Mouse (Mus musculus): ENCODE measurements around the gene Smurf1.

The Smurf1 gene

DNA sequence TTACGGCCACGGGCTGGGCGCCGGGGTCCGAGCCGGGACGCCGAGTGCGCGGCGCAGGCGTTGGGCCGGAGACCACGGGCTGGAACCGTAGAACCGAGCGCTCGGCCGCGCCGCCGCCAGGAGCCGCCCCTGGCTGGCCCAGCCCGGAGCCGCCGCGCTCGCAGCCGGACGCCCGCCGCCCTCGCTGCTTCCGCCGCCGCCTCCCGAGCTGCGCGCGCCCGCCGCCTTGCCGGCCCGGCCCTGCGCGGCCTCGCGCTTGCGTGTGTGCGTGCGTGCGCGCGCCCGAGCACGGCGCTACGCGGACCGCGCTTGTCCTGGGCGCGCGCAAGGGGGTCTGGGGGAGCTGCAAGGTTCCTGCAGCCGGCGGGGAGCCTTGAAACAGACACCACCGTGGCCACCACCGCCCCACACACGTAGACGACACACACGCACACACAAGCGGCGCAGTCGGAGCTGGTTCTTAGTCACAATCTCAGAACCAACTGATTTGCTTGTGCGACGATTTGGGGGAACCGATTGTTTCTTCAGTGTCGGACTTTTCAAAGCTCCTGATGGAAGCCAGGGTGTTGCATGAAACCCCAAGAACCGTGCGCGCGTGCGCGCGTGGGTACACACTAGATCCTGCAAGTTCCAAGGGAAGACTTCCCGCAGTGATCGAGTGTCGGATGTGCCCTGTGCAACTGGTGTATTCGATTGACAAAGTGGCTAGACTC is at the start of gene Smurf1:
Gene Smurf1 (minus strand): TSS at position 209 of the 713 bp plus-strand sequence.
- DNase-seq (ENCODE audit: low spot score), result peak; percentile 94

DNA sequence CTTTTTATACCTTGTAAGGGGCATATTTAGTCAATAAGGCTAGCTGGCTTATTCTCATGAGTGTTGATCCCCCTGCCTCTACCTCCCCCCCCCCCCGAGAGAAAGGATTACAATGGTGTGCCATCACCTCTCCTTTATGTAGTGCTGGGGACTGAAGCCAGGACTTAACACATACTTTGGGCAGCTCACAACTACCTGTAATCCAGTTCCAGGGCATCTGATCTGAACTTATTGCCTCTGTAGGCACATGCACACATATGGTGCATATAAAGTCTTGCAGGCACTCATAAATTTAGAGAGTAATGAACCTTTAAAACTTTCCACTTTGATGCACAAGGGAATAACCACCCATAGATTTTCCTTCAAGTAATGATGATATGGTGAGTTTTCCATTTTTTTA is 48.6 kb upstream of the Smurf1 start:
- DNase-seq (ENCODE audit: low spot score), result no peak

DNA sequence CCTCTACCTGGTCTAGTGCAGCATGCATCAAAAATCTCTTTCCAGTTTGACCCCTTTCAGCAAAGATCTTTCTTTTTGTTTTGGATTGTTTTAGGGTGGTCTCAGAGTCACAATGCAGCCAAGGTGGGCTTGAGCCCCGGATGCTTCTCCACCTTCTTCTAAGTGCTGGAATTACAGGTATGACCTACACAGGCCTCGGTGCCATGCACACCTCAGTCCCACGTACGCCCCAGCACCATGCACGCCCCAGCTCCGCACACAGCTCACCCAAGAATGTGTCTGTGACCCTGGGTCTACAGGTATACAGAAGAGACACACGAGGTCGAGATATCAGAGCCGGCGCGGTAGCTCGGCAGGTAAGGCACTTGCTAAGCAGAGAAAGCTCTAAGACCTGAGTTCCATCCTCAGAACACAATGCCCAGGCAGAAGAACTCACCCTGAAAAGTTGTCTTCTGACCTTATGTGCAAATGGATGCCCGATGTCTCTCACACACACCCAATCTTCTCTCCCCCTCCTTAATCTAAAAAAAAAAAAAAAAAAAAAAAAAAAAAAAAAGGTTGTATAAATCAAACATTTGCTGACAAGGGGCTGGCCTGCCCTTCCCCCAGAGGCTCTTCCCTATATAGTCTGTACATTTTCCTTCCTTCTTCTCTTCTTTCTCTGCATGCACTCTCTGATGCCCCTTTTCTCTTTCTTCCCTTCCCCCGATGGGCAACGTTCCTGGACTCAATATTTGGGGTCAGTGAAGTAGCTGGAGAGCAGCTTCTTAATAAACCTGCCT is 43.4 kb upstream of the Smurf1 start:
- DNase-seq (ENCODE audit: low spot score), result no peak

DNA sequence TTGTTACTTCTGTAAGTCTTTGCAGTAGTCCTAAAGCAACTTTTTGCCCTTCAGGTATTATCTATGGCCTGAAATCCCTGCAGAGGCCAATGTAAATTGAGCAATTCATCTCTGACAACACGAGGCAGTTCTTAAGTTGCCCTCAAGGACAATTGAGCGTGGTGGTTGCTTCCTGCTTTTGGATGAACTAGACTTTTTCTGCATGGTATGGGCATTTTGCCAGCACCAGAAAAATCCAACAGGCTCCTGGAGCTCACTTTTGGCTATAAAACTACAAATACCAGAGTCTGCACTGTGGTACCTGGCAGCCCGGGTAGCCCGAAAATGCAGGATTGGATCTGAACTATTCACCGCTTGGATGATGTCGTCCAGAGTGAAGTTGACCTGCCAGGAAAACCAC is 39.9 kb upstream of the Smurf1 start:
- DNase-seq (ENCODE audit: low spot score), result no peak

DNA sequence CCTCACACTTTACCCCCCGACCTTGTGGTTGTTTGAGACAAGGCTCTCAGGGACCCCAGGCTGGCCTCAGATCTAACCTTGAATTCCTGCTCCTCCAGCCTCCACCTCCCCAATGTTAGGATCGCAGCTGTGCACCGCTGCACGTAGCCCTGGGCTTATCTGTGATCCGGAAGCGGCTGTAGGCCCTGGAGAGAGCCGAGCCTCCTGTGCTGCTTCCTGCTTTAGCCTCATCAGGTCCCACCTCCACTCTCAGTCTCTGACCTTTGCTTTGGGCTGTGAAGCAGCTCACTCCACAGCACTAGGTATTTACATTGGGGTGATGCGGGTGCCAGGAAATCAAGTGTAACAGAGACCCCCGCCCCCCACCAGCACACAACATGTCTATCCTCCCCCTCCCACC is 38.8 kb upstream of the Smurf1 start:
- no peak for DNase-seq (ENCODE audit: low spot score)

DNA sequence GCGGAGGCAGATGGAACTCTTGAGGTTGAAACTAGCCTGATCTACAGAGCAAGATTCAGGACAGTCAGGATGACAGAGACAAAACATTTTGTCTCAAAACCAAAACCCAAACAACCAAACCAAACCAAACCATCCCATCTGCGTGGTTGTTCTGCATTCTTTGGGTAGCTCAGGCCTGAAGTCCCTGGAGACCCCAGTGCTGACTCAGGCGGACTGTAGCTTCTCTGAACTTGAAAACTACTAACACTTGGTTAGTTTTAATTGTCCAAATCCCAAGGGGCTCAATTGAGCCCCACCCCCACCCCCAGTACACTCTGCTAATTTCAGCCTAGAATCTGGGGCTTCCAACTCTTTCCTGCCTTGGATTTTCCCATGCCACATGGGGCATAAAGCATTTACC is 37.7 kb upstream of the Smurf1 start:
- no peak for DNase-seq (ENCODE audit: low spot score)

DNA sequence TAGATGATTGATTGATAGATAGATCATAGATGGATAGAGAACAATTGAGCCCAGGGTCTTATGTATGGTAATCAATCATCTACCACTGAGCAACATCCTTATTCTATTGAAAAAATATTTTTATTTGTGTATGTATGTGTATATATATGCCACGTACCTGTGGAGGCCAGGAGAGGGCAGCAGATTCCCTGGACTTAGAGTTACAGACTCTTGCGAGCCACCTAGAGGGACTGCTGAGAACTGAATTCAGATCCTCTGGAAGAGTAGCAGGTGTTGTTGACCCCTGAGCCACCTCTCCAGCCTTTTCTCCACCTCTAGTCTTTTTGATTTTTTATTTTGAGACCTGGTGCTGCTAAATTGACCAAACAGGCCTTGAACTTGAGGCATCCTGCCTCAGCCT is 32.8 kb upstream of the Smurf1 start:
- peak; percentile 52 for DNase-seq (ENCODE audit: low spot score)

DNA sequence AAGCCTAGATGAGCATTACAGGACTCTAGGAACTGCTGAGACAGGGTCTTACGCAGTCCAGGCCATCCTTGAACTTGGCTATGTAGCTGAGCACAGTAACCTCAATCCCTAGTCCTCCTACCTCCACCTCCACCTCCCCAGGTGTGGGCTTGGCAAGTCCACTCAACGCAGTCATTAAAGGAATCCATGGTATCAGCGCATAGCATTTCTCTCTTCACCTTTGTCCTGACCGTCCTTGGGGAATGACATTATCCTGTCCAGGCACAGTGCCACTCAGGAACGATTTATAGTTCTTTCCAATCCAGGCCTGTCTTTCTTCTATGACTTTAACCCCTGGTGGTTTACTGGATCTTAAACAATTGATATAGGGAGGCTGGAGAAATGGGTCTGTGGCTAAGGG is 24.8 kb upstream of the Smurf1 start:
- no peak for DNase-seq (ENCODE audit: low spot score)

- DNase-seq (ENCODE audit: low spot score), result no peak
Measured at GRCm38 (mm10) chr5:144990051-144990450, 24.4 kb upstream of the Smurf1 start.

- peak; percentile 40 for DNase-seq (ENCODE audit: low spot score)
Measured at GRCm38 (mm10) chr5:144989061-144989405, 23.4 kb upstream of the Smurf1 start.

DNA sequence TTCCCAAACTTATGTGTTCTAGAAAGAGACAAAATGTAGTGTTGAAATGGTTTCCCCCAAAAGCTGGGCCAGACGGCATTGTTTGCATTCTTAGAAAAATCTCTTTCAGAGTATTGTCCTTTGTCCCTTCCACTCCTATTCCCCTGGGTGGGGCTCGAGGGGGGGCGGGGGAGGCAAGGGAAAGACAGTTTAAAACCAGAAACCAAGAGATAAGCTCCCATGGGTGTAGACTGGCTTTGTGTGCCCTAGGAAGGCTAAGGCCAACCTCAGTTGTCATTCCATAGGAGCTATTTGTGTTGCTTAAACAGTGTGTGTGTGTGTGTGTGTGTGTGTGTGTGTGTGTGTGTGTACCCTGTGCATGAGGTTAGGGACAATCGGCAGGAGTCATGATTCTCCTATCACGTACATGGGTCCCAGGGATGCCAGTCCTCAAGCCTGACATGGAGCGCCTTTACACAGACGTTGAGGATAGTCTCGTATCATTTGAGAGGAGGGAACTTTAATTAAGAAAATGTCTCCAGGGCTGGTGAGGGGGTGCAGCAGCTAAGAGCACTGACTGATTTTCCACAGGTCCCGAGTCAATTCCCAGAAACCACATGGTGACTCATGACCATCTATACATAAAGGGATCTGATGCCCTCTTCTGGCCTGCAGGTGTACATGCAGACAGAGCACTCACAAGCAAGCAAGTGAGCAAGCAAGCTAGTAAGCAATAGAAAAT is 22.9 kb upstream of the Smurf1 start:
- DNase-seq (ENCODE audit: low spot score), result peak; percentile 78

DNA sequence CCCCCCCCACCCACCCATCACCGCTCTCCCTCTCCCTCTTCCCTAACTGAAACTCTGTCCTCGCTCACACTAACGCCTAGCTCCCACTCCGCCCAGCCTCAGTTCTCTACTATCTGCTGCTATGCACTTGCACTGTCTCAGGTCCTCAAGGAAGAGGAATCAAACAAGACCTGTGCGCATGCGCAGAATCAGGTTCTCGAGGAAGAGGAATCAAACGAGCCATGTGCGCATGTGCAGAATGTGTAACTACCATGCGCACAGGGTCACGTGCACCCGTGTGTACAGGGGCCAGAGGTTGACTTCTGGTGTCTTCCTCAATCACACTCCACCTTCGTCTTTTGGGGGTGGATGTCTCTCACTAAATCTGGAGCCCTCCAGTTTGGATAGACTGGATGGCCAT is 21.9 kb upstream of the Smurf1 start:
- DNase-seq (ENCODE audit: low spot score), result no peak

DNA sequence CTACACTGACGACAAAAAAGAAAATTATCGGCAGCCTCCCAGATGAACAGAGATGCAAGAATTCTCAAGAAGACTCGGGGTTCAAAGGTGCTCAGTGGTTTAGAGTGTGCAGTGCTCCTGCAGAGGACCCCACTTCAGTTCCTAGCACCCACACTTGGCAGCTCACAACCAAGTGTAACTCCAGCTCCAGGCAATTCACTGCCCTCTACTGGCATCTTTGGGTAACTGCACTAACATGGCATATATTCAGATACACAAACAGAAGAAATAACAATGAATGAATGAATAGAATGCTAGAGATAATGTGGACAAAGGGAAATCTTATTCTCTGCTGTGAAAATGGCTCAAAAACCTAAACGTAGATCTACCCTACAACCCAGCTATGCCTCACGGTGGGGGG is 19.2 kb upstream of the Smurf1 start:
- no peak for DNase-seq (ENCODE audit: low spot score)

DNA sequence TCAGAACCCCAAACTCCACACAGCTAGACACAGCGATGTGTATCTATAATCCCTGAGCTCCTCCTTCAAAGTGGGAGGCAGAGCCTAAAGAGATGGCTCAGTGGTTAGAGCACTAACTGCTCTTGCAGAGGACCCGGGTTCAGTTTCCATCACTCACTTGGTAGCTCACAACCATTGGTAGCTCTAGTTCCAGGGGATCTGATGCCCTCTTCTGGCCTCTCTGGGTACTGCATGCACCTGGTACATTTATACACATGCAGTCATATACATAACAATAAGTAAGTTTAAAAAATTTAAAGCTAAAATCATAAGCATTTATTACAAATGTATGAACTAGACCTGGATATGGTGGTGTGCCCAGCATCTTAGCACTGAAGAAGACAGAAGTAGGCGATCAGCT is 17.6 kb upstream of the Smurf1 start:
- DNase-seq (ENCODE audit: low spot score), result no peak

DNA sequence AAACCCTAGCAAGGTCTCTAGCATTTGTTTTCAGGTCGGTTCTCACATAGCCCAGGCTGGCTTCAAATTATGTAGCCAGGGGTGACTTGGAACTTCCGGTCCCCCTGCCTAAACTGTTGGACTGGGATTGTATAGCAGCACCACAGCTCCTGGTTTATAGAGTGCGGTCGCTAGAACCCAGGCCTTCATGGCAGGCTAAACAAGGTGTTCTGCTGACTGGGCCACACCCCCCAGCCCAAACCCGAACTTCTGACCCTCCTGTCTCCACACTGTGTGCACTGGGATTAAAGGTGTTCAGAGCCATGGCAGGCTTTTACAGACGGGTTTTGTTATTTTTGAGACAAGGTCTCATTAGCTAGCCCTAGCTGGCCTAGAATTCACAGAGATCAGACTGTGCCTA is 13.5 kb upstream of the Smurf1 start:
- DNase-seq (ENCODE audit: low spot score), result no peak

DNA sequence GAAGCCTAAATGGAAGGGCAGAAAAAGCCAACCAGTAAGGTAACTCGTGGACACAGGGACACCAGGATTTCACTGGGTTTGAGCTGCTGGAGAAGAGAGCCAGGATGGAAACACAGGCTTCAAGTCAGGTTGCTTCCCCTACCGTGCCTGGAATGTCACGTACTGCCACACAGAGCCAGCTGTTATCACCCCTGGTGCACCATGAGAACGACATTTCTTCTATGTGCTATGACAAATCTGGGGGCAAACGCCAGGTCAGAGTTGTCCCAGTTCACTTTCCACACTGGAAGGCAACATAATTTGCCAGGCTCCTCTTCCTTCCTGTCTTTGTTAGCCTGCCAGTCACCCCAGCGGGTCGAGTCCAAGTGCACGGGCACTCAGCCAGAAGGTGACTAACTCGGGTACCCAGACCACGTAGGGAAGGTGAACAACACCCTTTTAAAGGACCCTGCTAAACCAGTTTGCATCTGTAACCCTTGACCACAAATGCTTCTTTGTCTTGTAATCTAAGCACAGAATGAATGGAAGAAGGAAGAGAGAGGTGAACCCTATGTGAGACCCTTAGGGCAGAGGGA is 13.0 kb upstream of the Smurf1 start:
- no peak for DNase-seq (ENCODE audit: low spot score)

- no peak for DNase-seq (ENCODE audit: low spot score)
Measured at GRCm38 (mm10) chr5:144971266-144971665, 5.6 kb upstream of the Smurf1 start.

- DNase-seq (ENCODE audit: low spot score), result peak; percentile 97
Measured at GRCm38 (mm10) chr5:144964872-144965638, 592 bp downstream of the Smurf1 start.

GRCm38 (mm10) chr5:144964465-144964864 is 1.2 kb downstream of the Smurf1 start:
- DNase-seq (ENCODE audit: low spot score), result no peak

DNA sequence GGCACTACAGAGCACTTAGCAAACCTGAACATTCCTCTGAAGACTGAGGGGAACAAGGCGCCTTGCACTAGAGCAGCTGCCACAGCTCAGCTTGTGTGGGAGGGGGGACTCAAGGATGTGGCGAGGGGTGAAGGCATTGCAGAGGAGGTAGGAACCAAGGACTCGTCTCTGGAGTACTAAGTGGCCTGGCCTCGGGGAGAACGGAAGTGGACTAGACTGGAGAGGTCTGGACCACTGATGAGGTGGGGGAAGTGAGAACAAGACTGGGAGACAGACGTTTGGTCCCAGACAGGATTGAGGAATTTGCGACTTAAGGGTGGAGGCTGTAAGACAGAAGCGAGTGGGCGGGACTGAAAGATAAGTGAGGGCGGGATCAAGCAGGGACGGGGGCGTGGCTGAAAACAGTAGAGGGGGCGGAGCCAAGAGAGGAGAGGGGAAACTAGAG is 1.8 kb downstream of the Smurf1 start:
- DNase-seq (ENCODE audit: low spot score), result peak; percentile 80

DNA sequence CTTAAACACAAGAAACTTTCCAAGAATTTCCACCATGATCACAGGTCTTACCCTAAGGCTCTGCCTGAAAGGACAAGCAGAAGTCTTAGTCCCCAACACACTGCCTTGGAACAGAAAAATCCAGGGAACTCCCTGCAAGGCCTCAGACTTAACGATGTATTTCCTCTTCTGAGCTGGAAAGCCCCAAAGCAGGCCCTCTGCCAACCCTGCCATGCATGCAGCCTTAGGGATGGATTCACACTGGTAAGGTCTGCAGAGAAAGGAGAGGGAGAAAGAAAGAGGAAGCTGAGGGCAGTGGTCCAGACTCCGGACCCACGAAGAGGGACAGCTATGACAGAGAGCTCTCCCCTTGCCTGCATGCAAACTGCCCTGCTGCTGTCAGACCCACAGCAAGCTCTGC is 2.2 kb downstream of the Smurf1 start:
- no peak for DNase-seq (ENCODE audit: low spot score)

DNA sequence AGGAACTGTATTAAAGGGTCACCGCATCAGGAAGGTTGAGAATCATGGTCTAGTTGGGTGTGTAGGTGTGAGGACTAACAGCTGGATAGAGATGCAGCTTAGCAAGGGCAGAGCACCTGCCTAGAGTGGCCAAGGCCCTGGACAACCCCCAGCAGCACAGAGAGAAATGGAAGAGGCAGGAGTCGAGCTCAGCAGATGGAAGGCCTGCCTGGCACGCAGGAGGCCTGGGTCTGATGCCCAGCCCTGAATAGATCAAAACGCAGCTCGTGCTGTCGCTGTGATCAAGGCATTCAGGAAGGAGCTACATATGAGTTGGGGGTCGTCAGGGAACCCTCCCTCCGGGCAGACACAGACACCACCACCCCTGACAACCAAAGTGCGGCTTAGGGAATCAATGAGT is 7.4 kb downstream of the Smurf1 start:
- DNase-seq (ENCODE audit: low spot score), result no peak

Measured in embryo, embryonic 10.5 days (tissue).